Mouse (Mus musculus) neural tube, embryonic 12.5 days (tissue): ENCODE measurements around the gene Zfp84. TPM values are rescaled to one million over a fixed set of nuclear protein-coding genes. Genes with fewer than 3 reads are reported as not detected.
A peak's percentile ranks its signal among the peaks of the same experiment; 100 is the strongest.

Source experiments
- ATAC-seq: fragments of 200-750 bp; cut with Nextera tagmentation; 2 replicates; pipeline ENCODE4 v1.8.0; 2017; ENCODE audit warnings: low read depth, mild to moderate bottlenecking, moderate TSS enrichment, moderate library complexity; ENCODE audit not compliant: low FRiP score
- H3K27ac ChIP-seq: fragments of 300-500 bp; sonication (generic); 2 replicates; pipeline ENCODE4 v1.5.1; 2016
- H3K27me3 ChIP-seq: fragments of 300-500 bp; sonication (generic); replicated peaks from 2 replicates; pipeline ENCODE4 v1.6.1; 2016; ENCODE audit warnings: mild to moderate bottlenecking
- H3K36me3 ChIP-seq: fragments of 300-500 bp; sonication (generic); 2 replicates; pipeline ENCODE4 v1.6.1; 2016; ENCODE audit warnings: mild to moderate bottlenecking
- H3K4me1 ChIP-seq: fragments of 300-500 bp; sonication (generic); 2 replicates; pipeline ENCODE4 v1.6.1; 2016
- H3K4me2 ChIP-seq: fragments of 300-500 bp; sonication (generic); replicated peaks from 2 replicates; pipeline ENCODE4 v1.6.1; 2016; ENCODE audit warnings: mild to moderate bottlenecking
- H3K4me3 ChIP-seq: fragments of 300-500 bp; sonication (generic); 2 replicates; pipeline ENCODE4 v1.5.1; 2016
- H3K9ac ChIP-seq: fragments of 300-500 bp; sonication (generic); 2 replicates; pipeline ENCODE4 v1.6.1; 2016; ENCODE audit warnings: mild to moderate bottlenecking
- H3K9me3 ChIP-seq: fragments of 300-500 bp; sonication (generic); 2 replicates; pipeline ENCODE4 v1.6.1; 2016; ENCODE audit warnings: mild to moderate bottlenecking
- WGBS: fragments of 180-500 bp; shearing (Covaris S2); methylation state at CpG from one replicate; pipeline ENCODE4 v1.1.7; 2016; 5-methylcytosine and 5-hydroxymethylcytosine counted together
- polyA plus RNA-seq: library from polyadenylated mRNA; unstranded; fragments of >200 nt; fragmentation: Nextera tagmentation; extraction: Ambion mirVana; gene quantifications from 2 replicates; pipeline ENCODE4 v1.2.1, GENCODE M21; 2016

Zfp84 gene
- polyA plus RNA-seq, 1 experiment from 2014 or later: 15.5 TPM

- ATAC-seq: no peak
- Histone ChIP-seq H3K36me3 (peaks cover 62% of the 10 kb centered on the region), H3K9me3 (no peaks in the 10 kb centered on the region), H3K9ac (no peak overlapping the region), H3K4me1 (no peaks in the 10 kb centered on the region), H3K27me3 (no peaks in the 10 kb centered on the region), H3K4me2 (no peak overlapping the region), H3K27ac (no peak overlapping the region), H3K4me3 (no peak overlapping the region)
- 94% methylated on average over 10 of the region's 10 CpGs for WGBS
These were observed 9.0 kb downstream of the Zfp84 start for GRCm38 (mm10) chr7:29777372-29777771.

- Histone ChIP-seq H3K36me3 (peaks cover 17% of the 10 kb centered on the region), H3K4me2 (peak within 1 kb of the TSS; percentile 79), H3K4me3 (peak within 1 kb of the TSS; percentile 83), H3K27me3 (no peaks in the 10 kb centered on the region), H3K9me3 (no peaks in the 10 kb centered on the region), H3K27ac (peak within 1 kb of the TSS; percentile 84), H3K9ac (peak within 1 kb of the TSS; percentile 89), H3K4me1 (peaks cover 6% of the 10 kb centered on the region)
- WGBS: 1% methylated on average over 45 of the region's 45 CpGs
- ATAC-seq: peak; percentile 98
These were observed 15.7 kb downstream of the Zfp84 start, which contains the start of gene Zfp30 for GRCm38 (mm10) chr7:29783871-29784551. TSS of gene Zfp30 (plus strand) at chr7:29783998.

- H3K4me2 ChIP-seq: peak overlapping the region; percentile 79
- WGBS: 65% methylated on average over 8 of the region's 8 CpGs
- ATAC-seq: no peak
- peaks cover 6% of the 10 kb centered on the region for H3K4me1 ChIP-seq
- no peaks in the 10 kb centered on the region for H3K27me3 ChIP-seq
- H3K36me3 ChIP-seq: peaks cover 26% of the 10 kb centered on the region
- H3K9ac ChIP-seq: peak overlapping the region; percentile 41; the same call in 1 of the 2 replicates
- no peak overlapping the region for H3K27ac ChIP-seq
- H3K9me3 ChIP-seq: no peaks in the 10 kb centered on the region
- H3K4me3 ChIP-seq: peak overlapping the region; percentile 83
These were observed 16.7 kb downstream of the Zfp84 start for GRCm38 (mm10) chr7:29785023-29785422.

- H3K4me1 ChIP-seq: peaks cover 6% of the 10 kb centered on the region
- H3K4me2 ChIP-seq: peak overlapping the region; percentile 79
- no peaks in the 10 kb centered on the region for H3K27me3 ChIP-seq
- H3K27ac ChIP-seq: no peak overlapping the region
- WGBS: 82% methylated on average over 5 of the region's 5 CpGs
- peak overlapping the region; percentile 41; the same call in 1 of the 2 replicates for H3K9ac ChIP-seq
- H3K4me3 ChIP-seq: peak overlapping the region; percentile 83
- no peak for ATAC-seq
- no peaks in the 10 kb centered on the region for H3K9me3 ChIP-seq
- peaks cover 35% of the 10 kb centered on the region for H3K36me3 ChIP-seq
These were observed 17.5 kb downstream of the Zfp84 start for GRCm38 (mm10) chr7:29785888-29786287.

GRCm38 (mm10) chr7:29792906-29793305, 24.6 kb downstream of the Zfp84 start:
- Histone ChIP-seq H3K4me2 (no peak overlapping the region), H3K36me3 (peaks cover 59% of the 10 kb centered on the region), H3K4me3 (no peak overlapping the region), H3K27ac (no peak overlapping the region), H3K27me3 (peaks cover 10% of the 10 kb centered on the region; the same call in 1 of the 2 replicates), H3K4me1 (no peaks in the 10 kb centered on the region), H3K9me3 (peaks cover 7% of the 10 kb centered on the region; the same call in 1 of the 2 replicates), H3K9ac (no peak overlapping the region)
- 26% methylated on average over 27 of the region's 27 CpGs for WGBS
- ATAC-seq: no peak

DNA sequence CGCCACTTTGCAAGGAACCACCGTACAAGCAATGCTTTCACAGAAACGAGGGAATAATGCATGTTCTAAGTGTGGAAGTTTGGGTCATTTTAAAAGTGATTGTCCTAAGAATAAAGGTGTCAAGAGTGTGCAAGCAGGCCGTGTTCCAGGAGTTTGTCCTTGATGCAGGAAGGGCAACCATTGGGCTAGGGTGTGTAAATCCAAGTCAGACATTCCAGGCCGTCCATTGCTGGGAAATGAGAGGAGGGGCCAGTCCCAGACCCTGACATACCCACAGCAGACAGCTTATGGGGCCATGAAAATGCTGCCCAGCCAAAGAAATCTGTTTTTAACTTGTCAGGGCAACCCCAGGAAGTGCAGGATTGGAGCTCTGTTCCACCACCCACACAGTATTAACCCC, 38.7 kb downstream of the Zfp84 start:
- no peak overlapping the region for H3K9ac ChIP-seq
- H3K27me3 ChIP-seq: no peaks in the 10 kb centered on the region
- ATAC-seq: no peak
- H3K4me1 ChIP-seq: no peaks in the 10 kb centered on the region
- no peak overlapping the region for H3K27ac ChIP-seq
- peaks cover 3% of the 10 kb centered on the region for H3K36me3 ChIP-seq
- WGBS: 84% methylated on average over 5 of the region's 5 CpGs
- H3K4me3 ChIP-seq: no peak overlapping the region
- no peaks in the 10 kb centered on the region for H3K9me3 ChIP-seq
- H3K4me2 ChIP-seq: no peak overlapping the region

- Histone ChIP-seq H3K9me3 (no peaks in the 10 kb centered on the region), H3K4me1 (peaks cover 17% of the 10 kb centered on the region), H3K4me3 (no peak overlapping the region), H3K27ac (no peak overlapping the region), H3K9ac (no peak overlapping the region), H3K4me2 (no peak overlapping the region), H3K36me3 (peaks cover 3% of the 10 kb centered on the region), H3K27me3 (no peaks in the 10 kb centered on the region)
- WGBS: 89% methylated on average over 1 of the region's 1 CpGs
- ATAC-seq: no peak
These were observed 43.9 kb downstream of the Zfp84 start for GRCm38 (mm10) chr7:29812244-29812643.

DNA sequence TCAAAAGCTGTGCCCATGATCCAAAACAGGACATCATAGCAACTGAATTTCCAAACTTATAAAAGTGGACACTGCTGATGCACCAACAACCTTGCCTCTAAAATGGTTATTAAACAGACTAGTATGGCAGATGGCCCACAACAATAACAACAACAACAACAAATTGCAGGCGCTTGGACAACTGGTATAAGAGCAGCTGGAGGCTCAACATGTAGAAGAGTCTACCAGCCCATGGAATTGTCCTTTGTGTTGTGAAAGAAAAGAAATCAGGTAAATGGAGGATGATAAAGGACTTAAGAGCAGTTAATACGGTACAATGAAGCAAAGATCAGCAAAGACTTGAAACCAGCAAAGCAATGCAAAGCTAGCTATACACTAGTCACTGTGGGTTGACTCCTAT, 46.0 kb downstream of the Zfp84 start:
- H3K4me1 ChIP-seq: peaks cover 21% of the 10 kb centered on the region
- H3K9ac ChIP-seq: no peak overlapping the region
- no peaks in the 10 kb centered on the region for H3K27me3 ChIP-seq
- WGBS: 91% methylated on average over 2 of the region's 2 CpGs
- H3K9me3 ChIP-seq: no peaks in the 10 kb centered on the region
- peak overlapping the region; percentile 80 for H3K4me2 ChIP-seq
- ATAC-seq: no peak
- no peak overlapping the region for H3K4me3 ChIP-seq
- H3K27ac ChIP-seq: no peak overlapping the region
- H3K36me3 ChIP-seq: peaks cover 3% of the 10 kb centered on the region

GRCm38 (mm10) chr7:29815061-29815784, 46.9 kb downstream of the Zfp84 start:
- H3K4me3 ChIP-seq: peak overlapping the region; percentile 69
- no peaks in the 10 kb centered on the region for H3K9me3 ChIP-seq
- 4% methylated on average over 12 of the region's 12 CpGs for WGBS
- peak overlapping the region; percentile 46; the same call in 1 of the 2 replicates for H3K27ac ChIP-seq
- H3K36me3 ChIP-seq: peaks cover 3% of the 10 kb centered on the region
- H3K9ac ChIP-seq: peak overlapping the region; percentile 74
- peak; percentile 60 for ATAC-seq
- peak overlapping the region; percentile 80 for H3K4me2 ChIP-seq
- H3K4me1 ChIP-seq: peaks cover 24% of the 10 kb centered on the region
- H3K27me3 ChIP-seq: no peaks in the 10 kb centered on the region

GRCm38 (mm10) chr7:29815910-29816429, 47.6 kb downstream of the Zfp84 start, which contains the start of gene Zfp790:
TSS of gene Zfp790 (plus strand) at chr7:29816114.
- H3K9ac ChIP-seq: peak within 1 kb of the TSS; percentile 74
- no peaks in the 10 kb centered on the region for H3K9me3 ChIP-seq
- peaks cover 24% of the 10 kb centered on the region for H3K4me1 ChIP-seq
- peaks cover 3% of the 10 kb centered on the region for H3K36me3 ChIP-seq
- H3K27ac ChIP-seq: peak within 1 kb of the TSS; percentile 46; the same call in 1 of the 2 replicates
- H3K4me2 ChIP-seq: peak within 1 kb of the TSS; percentile 80
- peak within 1 kb of the TSS; percentile 69 for H3K4me3 ChIP-seq
- no peaks in the 10 kb centered on the region for H3K27me3 ChIP-seq
- WGBS: under 1% methylated on average over 26 of the region's 26 CpGs
- ATAC-seq: peak; percentile 94

DNA sequence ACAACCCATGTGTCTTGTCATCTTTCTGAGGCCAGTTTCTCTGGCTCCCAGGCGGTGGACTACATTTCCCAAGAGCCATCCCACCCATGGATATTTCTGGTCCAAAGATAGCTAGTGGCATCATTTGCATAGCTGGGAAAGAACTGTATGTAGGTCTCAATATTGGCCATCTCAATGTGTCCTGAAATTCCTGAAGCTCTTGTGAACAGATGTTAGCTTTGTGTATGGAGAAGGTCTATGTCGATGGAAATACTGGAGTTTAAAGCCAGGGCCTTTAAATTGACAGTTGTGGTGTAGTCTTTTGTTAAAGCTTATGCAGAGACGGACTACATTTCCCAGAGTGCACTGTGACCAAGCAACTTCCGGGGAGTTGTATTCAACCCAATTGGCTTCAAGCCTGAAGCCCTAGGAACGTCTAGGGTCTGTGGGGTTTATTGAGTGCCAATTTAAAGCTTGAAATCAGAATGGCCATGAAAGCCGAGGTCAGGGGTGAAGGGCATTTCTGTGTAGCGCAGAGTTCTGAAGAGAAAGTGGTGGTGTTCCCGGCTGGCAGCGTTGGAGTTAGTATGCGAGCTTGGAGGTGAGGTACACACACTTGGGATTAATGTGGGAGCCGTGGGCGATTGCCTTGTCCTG, 50.4 kb downstream of the Zfp84 start:
- peaks cover 13% of the 10 kb centered on the region; the same call in 1 of the 2 replicates for H3K36me3 ChIP-seq
- H3K9ac ChIP-seq: peak overlapping the region; percentile 53
- H3K4me3 ChIP-seq: peak overlapping the region; percentile 60
- peak; percentile 79 for ATAC-seq
- WGBS: 3% methylated on average over 12 of the region's 12 CpGs
- H3K27ac ChIP-seq: no peak overlapping the region
- H3K27me3 ChIP-seq: no peaks in the 10 kb centered on the region
- no peaks in the 10 kb centered on the region for H3K9me3 ChIP-seq
- peak overlapping the region; percentile 80 for H3K4me2 ChIP-seq
- peaks cover 24% of the 10 kb centered on the region for H3K4me1 ChIP-seq

DNA sequence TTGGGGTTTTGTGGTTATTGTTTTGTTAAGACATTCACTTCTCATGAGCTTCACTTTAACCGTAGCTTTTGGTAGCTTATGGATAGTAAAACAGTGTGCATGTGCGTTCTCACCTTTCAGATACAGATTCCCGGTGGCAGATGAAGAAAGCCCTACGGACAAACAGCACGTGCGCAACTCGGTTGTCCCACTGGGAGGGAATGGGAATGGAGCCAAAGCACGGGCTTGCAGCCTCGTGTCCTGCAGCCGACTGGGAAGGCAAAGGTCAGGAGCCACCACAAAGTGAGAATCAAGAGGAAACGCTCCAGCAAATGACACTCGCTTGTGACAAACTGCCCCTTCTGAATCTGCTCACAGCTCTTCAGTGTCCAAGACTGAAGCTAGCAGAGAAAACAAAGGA, 59.6 kb downstream of the Zfp84 start:
- no peak for ATAC-seq
- Histone ChIP-seq H3K4me2 (no peak overlapping the region), H3K27ac (no peak overlapping the region), H3K36me3 (peaks cover 80% of the 10 kb centered on the region), H3K4me1 (no peaks in the 10 kb centered on the region), H3K9me3 (no peaks in the 10 kb centered on the region), H3K4me3 (no peak overlapping the region), H3K27me3 (no peaks in the 10 kb centered on the region), H3K9ac (no peak overlapping the region)
- WGBS: 94% methylated on average over 12 of the region's 12 CpGs
